Mouse (Mus musculus): ENCODE measurements at regions not wholly inside any gene's neighbourhood (a gene's known extent, or its start where the extent isn't known, plus 50 kb on each side); places are given as distances from the start of the nearest gene placed in this dataset.

DNA sequence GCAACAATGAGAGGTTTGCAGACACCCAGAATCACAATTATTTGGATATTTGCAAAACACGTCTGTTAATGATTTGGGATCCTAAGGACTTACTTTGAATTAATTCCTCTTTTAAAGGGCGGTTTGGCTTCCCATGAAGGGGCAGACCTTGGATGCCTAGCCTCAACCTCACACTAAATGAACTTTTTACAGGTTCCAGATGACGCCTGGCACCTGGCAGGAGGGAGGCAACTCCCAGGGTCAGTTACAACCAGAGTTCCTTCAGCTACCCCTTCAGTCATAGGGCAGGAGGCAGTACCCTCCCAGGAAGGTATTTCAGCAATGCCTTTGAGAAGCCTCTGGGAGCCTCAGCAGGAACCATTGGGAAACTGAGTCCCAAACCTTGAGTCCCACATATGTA lies 57.9 kb upstream of the Stx18 start:
- no peak overlapping the region for H3K27ac ChIP-seq
- DNase-seq (ENCODE audit: low spot score in 2 of 2): no peak
- no peak overlapping the region for H3K4me3 ChIP-seq
- no peak for TF ChIP-seq CTCF (conservative IDR thresholded peaks at IDR 0.05)

DNA sequence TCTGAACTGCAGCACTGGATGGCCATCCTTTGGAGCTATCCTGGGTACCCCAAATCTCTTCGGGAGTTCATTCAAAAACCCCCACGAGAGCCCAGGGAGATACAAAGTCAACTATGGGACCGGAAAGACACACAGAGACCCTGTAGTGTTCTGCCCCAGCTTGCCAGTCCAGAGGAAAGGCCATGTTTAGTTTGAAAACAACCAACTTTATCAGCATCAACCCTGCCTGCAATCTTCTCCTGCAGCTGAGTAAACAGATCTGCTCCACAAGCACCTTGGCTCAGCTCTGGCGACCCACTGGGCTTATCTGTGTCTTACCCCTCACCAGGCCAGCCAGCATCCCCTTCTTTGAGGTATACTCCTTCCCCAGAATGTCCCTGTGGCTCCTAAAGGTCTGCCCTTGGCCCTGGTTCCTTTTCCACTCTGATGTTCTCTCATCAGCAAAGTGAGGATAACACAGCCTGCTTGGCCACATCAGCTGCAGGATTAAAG lies 61.6 kb upstream of the Stx18 start:
- no peak overlapping the region for H3K4me3 ChIP-seq
- no peak for DNase-seq (ENCODE audit: low spot score in 2 of 2)
- H3K27ac ChIP-seq: no peak overlapping the region
- TF ChIP-seq CTCF (conservative IDR thresholded peaks at IDR 0.05): no peak

GRCm38 (mm10) chr5:37972980-37973545 lies 65.5 kb upstream of the Stx18 start:
- H3K4me3 ChIP-seq: no peak overlapping the region
- no peak for TF ChIP-seq CTCF (conservative IDR thresholded peaks at IDR 0.05)
- no peak overlapping the region for H3K27ac ChIP-seq
- no peak for DNase-seq (ENCODE audit: low spot score in 2 of 2)

GRCm38 (mm10) chr5:37971724-37972123 lies 66.8 kb upstream of the Stx18 start:
- Histone ChIP-seq H3K27ac (no peak overlapping the region), H3K4me3 (no peak overlapping the region)
- DNase-seq (ENCODE audit: low spot score in 2 of 2): no peak
- no peak for TF ChIP-seq CTCF (conservative IDR thresholded peaks at IDR 0.05)

GRCm38 (mm10) chr5:37968596-37968995 lies 69.9 kb upstream of the Stx18 start:
- no peak for DNase-seq (ENCODE audit: low spot score in 2 of 2)
- Histone ChIP-seq H3K4me3 (no peak overlapping the region), H3K27ac (no peak overlapping the region)
- no peak for TF ChIP-seq CTCF (conservative IDR thresholded peaks at IDR 0.05)

- DNase-seq (ENCODE audit: low spot score in 2 of 2): no peak
- no peak for TF ChIP-seq CTCF (conservative IDR thresholded peaks at IDR 0.05)
These were observed 70.6 kb upstream of the Stx18 start for GRCm38 (mm10) chr5:37967914-37968375.

GRCm38 (mm10) chr5:37967106-37967913 lies 71.2 kb upstream of the Stx18 start:
- Histone ChIP-seq H3K27ac (no peak overlapping the region), H3K4me3 (no peak overlapping the region)
- TF ChIP-seq CTCF (conservative IDR thresholded peaks at IDR 0.05): no peak
- no peak for DNase-seq (ENCODE audit: low spot score in 2 of 2)

More at GRCm38 (mm10) chr5:37967914-37968375, 70.6 kb upstream of the Stx18 start:
- no peak overlapping the region for H3K27ac ChIP-seq
- H3K4me3 ChIP-seq: no peak overlapping the region

GRCm38 (mm10) chr5:37963688-37964087 lies 74.9 kb upstream of the Stx18 start:
- TF ChIP-seq CTCF (conservative IDR thresholded peaks at IDR 0.05): no peak
- Histone ChIP-seq H3K4me3 (no peak overlapping the region), H3K27ac (no peak overlapping the region)
- DNase-seq (ENCODE audit: low spot score in 2 of 2): no peak

GRCm38 (mm10) chr5:37962513-37962912 lies 76.0 kb upstream of the Stx18 start:
- DNase-seq (ENCODE audit: low spot score in 2 of 2): no peak
- no peak for TF ChIP-seq CTCF (conservative IDR thresholded peaks at IDR 0.05)
- no peak overlapping the region for H3K4me3 ChIP-seq
- no peak overlapping the region for H3K27ac ChIP-seq

GRCm38 (mm10) chr5:37960216-37960615 lies 78.3 kb upstream of the Stx18 start:
- no peak overlapping the region for H3K4me3 ChIP-seq
- no peak for TF ChIP-seq CTCF (conservative IDR thresholded peaks at IDR 0.05)
- no peak overlapping the region for H3K27ac ChIP-seq
- DNase-seq (ENCODE audit: low spot score in 2 of 2): no peak

DNA sequence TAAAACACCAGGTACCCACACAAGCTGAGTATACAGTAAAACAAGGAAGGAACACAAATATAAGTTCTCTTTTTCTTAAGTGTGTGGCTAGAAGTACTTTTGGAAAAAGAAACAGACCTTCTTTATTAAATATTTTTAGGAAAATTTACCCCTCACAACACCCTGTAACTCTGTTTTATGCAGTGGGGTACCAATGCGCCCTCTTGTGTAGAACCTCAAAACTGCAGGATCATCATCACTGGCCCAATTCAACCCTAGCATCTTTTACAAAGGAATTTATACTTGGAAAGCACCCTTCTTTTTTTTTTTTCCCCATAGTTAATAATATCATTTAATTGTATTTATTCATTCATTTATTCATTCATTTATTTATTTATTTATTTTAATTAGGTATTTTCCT lies 86.4 kb upstream of the Stx18 start:
- no peak overlapping the region for H3K4me3 ChIP-seq
- peak in 1 of 2 experiments; percentile 57 for DNase-seq (ENCODE audit: low spot score in 2 of 2)
- no peak overlapping the region for H3K27ac ChIP-seq
- peak; percentile 88 for TF ChIP-seq CTCF (conservative IDR thresholded peaks at IDR 0.05)

DNA sequence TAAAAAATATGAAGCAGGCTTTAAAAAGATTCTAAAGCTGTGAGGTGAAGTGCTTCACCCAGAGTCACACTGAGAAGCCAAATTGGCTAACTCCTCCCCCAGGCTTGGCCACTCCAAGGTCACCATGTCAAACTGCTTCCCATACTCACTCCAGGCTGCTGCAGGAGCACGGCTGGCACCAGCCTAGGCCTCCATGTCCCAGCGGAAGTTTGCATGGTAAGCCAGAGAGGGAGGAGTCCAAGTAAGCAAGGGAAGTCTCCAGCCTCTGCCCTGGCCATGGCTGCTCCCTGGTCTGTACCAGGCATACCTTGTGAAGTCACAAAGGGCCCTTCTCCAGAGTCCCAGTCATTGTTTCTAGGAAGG lies 105.8 kb upstream of the Stx18 start:
- no peak overlapping the region for H3K4me3 ChIP-seq
- TF ChIP-seq CTCF (conservative IDR thresholded peaks at IDR 0.05): no peak
- no peak for DNase-seq (ENCODE audit: low spot score in 2 of 2)
- H3K27ac ChIP-seq: peak overlapping the region; percentile 49; the same call in 1 of the 2 replicates

- DNase-seq (ENCODE audit: low spot score in 2 of 2): peak; percentile 25 to 34
- peak overlapping the region; percentile 49; the same call in 1 of the 2 replicates for H3K27ac ChIP-seq
- H3K4me3 ChIP-seq: no peak overlapping the region
- TF ChIP-seq CTCF (conservative IDR thresholded peaks at IDR 0.05): no peak
These were observed 106.3 kb upstream of the Stx18 start for GRCm38 (mm10) chr5:37932086-37932759.

All from layer of hippocampus, adult 2 months (tissue).